Mouse (Mus musculus): ENCODE data around the gene Cib1. TPM values are rescaled to one million over a fixed set of nuclear protein-coding genes. Genes with fewer than 3 reads are reported as not detected.

Gene Cib1
- polyA plus RNA-seq, 1 experiment from 2014 or later = 26.0 TPM

GRCm38 (mm10) chr7:80186021-80186420, 46.6 kb downstream of the Cib1 start:
- no peaks in the 10 kb centered on the region for H3K27me3 ChIP-seq (ENCODE audit: control insufficient read depth, insufficient read depth, low read depth, low read length)
- H3K27ac ChIP-seq (ENCODE audit: low read length) = peak overlapping the region; percentile 87
- peak; percentile 1; the same call in 1 of the 2 replicates for ATAC-seq
- no peaks in the 10 kb centered on the region for H3K36me3 ChIP-seq (ENCODE audit: control insufficient read depth, insufficient read depth, low read length)
- peak overlapping the region; percentile 71 for H3K4me2 ChIP-seq (ENCODE audit: low read length)
- WGBS = 11% methylated on average over 8 of the region's 8 CpGs
- H3K4me1 ChIP-seq (ENCODE audit: control insufficient read depth, insufficient read depth, low read length) = peaks cover 25% of the 10 kb centered on the region
- no peaks in the 10 kb centered on the region for H3K9me3 ChIP-seq (replicated peaks; ENCODE audit: control insufficient read depth, low read length, poor library complexity, severe bottlenecking)
- H3K9ac ChIP-seq (ENCODE audit: low read depth, low read length) = peak overlapping the region; percentile 76
- peak overlapping the region; percentile 59 for H3K4me3 ChIP-seq (ENCODE audit: low read depth, low read length)

- H3K4me2 ChIP-seq (ENCODE audit: low read length) = no peak overlapping the region
- H3K27ac ChIP-seq (ENCODE audit: low read length) = no peak overlapping the region
- no peaks in the 10 kb centered on the region for H3K9me3 ChIP-seq (replicated peaks; ENCODE audit: control insufficient read depth, low read length, poor library complexity, severe bottlenecking)
- H3K4me3 ChIP-seq (ENCODE audit: low read depth, low read length) = no peak overlapping the region
- H3K36me3 ChIP-seq (ENCODE audit: control insufficient read depth, insufficient read depth, low read length) = no peaks in the 10 kb centered on the region
- 72% methylated on average over 6 of the region's 6 CpGs for WGBS
- no peak overlapping the region for H3K9ac ChIP-seq (ENCODE audit: low read depth, low read length)
- H3K27me3 ChIP-seq (ENCODE audit: control insufficient read depth, insufficient read depth, low read depth, low read length) = no peaks in the 10 kb centered on the region
- H3K4me1 ChIP-seq (ENCODE audit: control insufficient read depth, insufficient read depth, low read length) = peaks cover 25% of the 10 kb centered on the region
- no peak for ATAC-seq
These were observed 47.6 kb downstream of the Cib1 start for GRCm38 (mm10) chr7:80184968-80185367.

GRCm38 (mm10) chr7:80184551-80184950, 48.1 kb downstream of the Cib1 start:
- Histone ChIP-seq H3K27me3 (ENCODE audit: control insufficient read depth, insufficient read depth, low read depth, low read length) (no peaks in the 10 kb centered on the region), H3K36me3 (ENCODE audit: control insufficient read depth, insufficient read depth, low read length) (no peaks in the 10 kb centered on the region), H3K9ac (ENCODE audit: low read depth, low read length) (no peak overlapping the region), H3K4me2 (ENCODE audit: low read length) (no peak overlapping the region), H3K4me1 (ENCODE audit: control insufficient read depth, insufficient read depth, low read length) (peaks cover 25% of the 10 kb centered on the region), H3K27ac (ENCODE audit: low read length) (no peak overlapping the region), H3K4me3 (ENCODE audit: low read depth, low read length) (no peak overlapping the region), H3K9me3 (replicated peaks; ENCODE audit: control insufficient read depth, low read length, poor library complexity, severe bottlenecking) (no peaks in the 10 kb centered on the region)
- 85% methylated on average over 4 of the region's 4 CpGs for WGBS
- ATAC-seq = no peak

GRCm38 (mm10) chr7:80183969-80184368, 48.6 kb downstream of the Cib1 start:
- ATAC-seq = no peak
- H3K36me3 ChIP-seq (ENCODE audit: control insufficient read depth, insufficient read depth, low read length) = no peaks in the 10 kb centered on the region
- no peak overlapping the region for H3K4me2 ChIP-seq (ENCODE audit: low read length)
- H3K27ac ChIP-seq (ENCODE audit: low read length) = no peak overlapping the region
- H3K9ac ChIP-seq (ENCODE audit: low read depth, low read length) = no peak overlapping the region
- H3K27me3 ChIP-seq (ENCODE audit: control insufficient read depth, insufficient read depth, low read depth, low read length) = no peaks in the 10 kb centered on the region
- no peak overlapping the region for H3K4me3 ChIP-seq (ENCODE audit: low read depth, low read length)
- 52% methylated on average over 5 of the region's 5 CpGs for WGBS
- H3K4me1 ChIP-seq (ENCODE audit: control insufficient read depth, insufficient read depth, low read length) = peaks cover 19% of the 10 kb centered on the region
- H3K9me3 ChIP-seq (replicated peaks; ENCODE audit: control insufficient read depth, low read length, poor library complexity, severe bottlenecking) = no peaks in the 10 kb centered on the region

- WGBS = 81% methylated on average over 1 of the region's 1 CpGs
- H3K9ac ChIP-seq (ENCODE audit: low read depth, low read length) = no peak overlapping the region
- H3K4me3 ChIP-seq (ENCODE audit: low read depth, low read length) = no peak overlapping the region
- no peaks in the 10 kb centered on the region for H3K9me3 ChIP-seq (replicated peaks; ENCODE audit: control insufficient read depth, low read length, poor library complexity, severe bottlenecking)
- H3K4me1 ChIP-seq (ENCODE audit: control insufficient read depth, insufficient read depth, low read length) = peaks cover 17% of the 10 kb centered on the region
- no peak for ATAC-seq
- no peaks in the 10 kb centered on the region for H3K36me3 ChIP-seq (ENCODE audit: control insufficient read depth, insufficient read depth, low read length)
- no peak overlapping the region for H3K4me2 ChIP-seq (ENCODE audit: low read length)
- H3K27me3 ChIP-seq (ENCODE audit: control insufficient read depth, insufficient read depth, low read depth, low read length) = no peaks in the 10 kb centered on the region
- H3K27ac ChIP-seq (ENCODE audit: low read length) = no peak overlapping the region
These were observed 49.1 kb downstream of the Cib1 start for GRCm38 (mm10) chr7:80183466-80183865.

- H3K4me3 ChIP-seq (ENCODE audit: low read depth, low read length) = no peak overlapping the region
- no peaks in the 10 kb centered on the region for H3K9me3 ChIP-seq (replicated peaks; ENCODE audit: control insufficient read depth, low read length, poor library complexity, severe bottlenecking)
- H3K27me3 ChIP-seq (ENCODE audit: control insufficient read depth, insufficient read depth, low read depth, low read length) = no peaks in the 10 kb centered on the region
- ATAC-seq = no peak
- H3K4me2 ChIP-seq (ENCODE audit: low read length) = no peak overlapping the region
- H3K27ac ChIP-seq (ENCODE audit: low read length) = no peak overlapping the region
- H3K36me3 ChIP-seq (ENCODE audit: control insufficient read depth, insufficient read depth, low read length) = no peaks in the 10 kb centered on the region
- peaks cover 6% of the 10 kb centered on the region for H3K4me1 ChIP-seq (ENCODE audit: control insufficient read depth, insufficient read depth, low read length)
- no peak overlapping the region for H3K9ac ChIP-seq (ENCODE audit: low read depth, low read length)
These were observed 50.5 kb downstream of the Cib1 start for GRCm38 (mm10) chr7:80182139-80182538.

GRCm38 (mm10) chr7:80181078-80181477, 51.5 kb downstream of the Cib1 start:
- no peak overlapping the region for H3K4me3 ChIP-seq (ENCODE audit: low read depth, low read length)
- 75% methylated on average over 2 of the region's 2 CpGs for WGBS
- no peaks in the 10 kb centered on the region; the same call in 1 of the 2 replicates for H3K4me1 ChIP-seq (ENCODE audit: control insufficient read depth, insufficient read depth, low read length)
- H3K27ac ChIP-seq (ENCODE audit: low read length) = no peak overlapping the region
- no peak overlapping the region for H3K9ac ChIP-seq (ENCODE audit: low read depth, low read length)
- no peaks in the 10 kb centered on the region for H3K36me3 ChIP-seq (ENCODE audit: control insufficient read depth, insufficient read depth, low read length)
- H3K9me3 ChIP-seq (replicated peaks; ENCODE audit: control insufficient read depth, low read length, poor library complexity, severe bottlenecking) = no peaks in the 10 kb centered on the region
- no peaks in the 10 kb centered on the region for H3K27me3 ChIP-seq (ENCODE audit: control insufficient read depth, insufficient read depth, low read depth, low read length)
- ATAC-seq = no peak
- H3K4me2 ChIP-seq (ENCODE audit: low read length) = no peak overlapping the region

GRCm38 (mm10) chr7:80180202-80180601, 52.4 kb downstream of the Cib1 start:
- no peak for ATAC-seq
- Histone ChIP-seq H3K36me3 (ENCODE audit: control insufficient read depth, insufficient read depth, low read length) (no peaks in the 10 kb centered on the region), H3K9me3 (replicated peaks; ENCODE audit: control insufficient read depth, low read length, poor library complexity, severe bottlenecking) (no peaks in the 10 kb centered on the region), H3K4me2 (ENCODE audit: low read length) (no peak overlapping the region), H3K9ac (ENCODE audit: low read depth, low read length) (no peak overlapping the region), H3K4me3 (ENCODE audit: low read depth, low read length) (no peak overlapping the region), H3K27me3 (ENCODE audit: control insufficient read depth, insufficient read depth, low read depth, low read length) (no peaks in the 10 kb centered on the region), H3K4me1 (ENCODE audit: control insufficient read depth, insufficient read depth, low read length) (no peaks in the 10 kb centered on the region), H3K27ac (ENCODE audit: low read length) (no peak overlapping the region)
- WGBS = 79% methylated on average over 3 of the region's 3 CpGs

GRCm38 (mm10) chr7:80179790-80180189, 52.8 kb downstream of the Cib1 start:
- H3K36me3 ChIP-seq (ENCODE audit: control insufficient read depth, insufficient read depth, low read length) = no peaks in the 10 kb centered on the region
- no peaks in the 10 kb centered on the region for H3K27me3 ChIP-seq (ENCODE audit: control insufficient read depth, insufficient read depth, low read depth, low read length)
- no peak overlapping the region for H3K4me2 ChIP-seq (ENCODE audit: low read length)
- 85% methylated on average over 6 of the region's 6 CpGs for WGBS
- no peak overlapping the region for H3K9ac ChIP-seq (ENCODE audit: low read depth, low read length)
- no peak overlapping the region for H3K4me3 ChIP-seq (ENCODE audit: low read depth, low read length)
- H3K27ac ChIP-seq (ENCODE audit: low read length) = no peak overlapping the region
- no peaks in the 10 kb centered on the region for H3K4me1 ChIP-seq (ENCODE audit: control insufficient read depth, insufficient read depth, low read length)
- no peak for ATAC-seq
- no peaks in the 10 kb centered on the region for H3K9me3 ChIP-seq (replicated peaks; ENCODE audit: control insufficient read depth, low read length, poor library complexity, severe bottlenecking)

- 96% methylated on average over 6 of the region's 6 CpGs for WGBS
- H3K4me2 ChIP-seq (ENCODE audit: low read length) = no peak overlapping the region
These were observed 53.3 kb downstream of the Cib1 start for GRCm38 (mm10) chr7:80179327-80179726.

More at GRCm38 (mm10) chr7:80179327-80179726, 53.3 kb downstream of the Cib1 start:
- no peaks in the 10 kb centered on the region for H3K9me3 ChIP-seq (replicated peaks; ENCODE audit: control insufficient read depth, low read length, poor library complexity, severe bottlenecking)
- H3K36me3 ChIP-seq (ENCODE audit: control insufficient read depth, insufficient read depth, low read length) = no peaks in the 10 kb centered on the region
- H3K9ac ChIP-seq (ENCODE audit: low read depth, low read length) = no peak overlapping the region
- H3K4me1 ChIP-seq (ENCODE audit: control insufficient read depth, insufficient read depth, low read length) = no peaks in the 10 kb centered on the region
- ATAC-seq = no peak
- H3K27me3 ChIP-seq (ENCODE audit: control insufficient read depth, insufficient read depth, low read depth, low read length) = no peaks in the 10 kb centered on the region
- no peak overlapping the region for H3K4me3 ChIP-seq (ENCODE audit: low read depth, low read length)
- H3K27ac ChIP-seq (ENCODE audit: low read length) = no peak overlapping the region
